Mouse (Mus musculus) liver, adult 2 months (tissue): ENCODE measurements at regions not wholly inside any gene's neighbourhood (a gene's known extent, or its start where the extent isn't known, plus 50 kb on each side); places are given as distances from the start of the nearest gene placed in this dataset.

Source experiments
- DNase-seq: peaks from one replicate; pipeline ENCODE4 v3.0.0-alpha.2; 2011; ENCODE audit warnings: low read depth, low spot score; ENCODE audit errors: extremely low read depth
- H3K27ac ChIP-seq: fragments of 200-500 bp; replicated peaks from 2 replicates; pipeline ENCODE4 v1.5.1; 2012; ENCODE audit warnings: low read depth, mild to moderate bottlenecking, control low read depth, inconsistent platforms, low read length; ENCODE audit not compliant: insufficient read depth
- H3K27me3 ChIP-seq: fragments of 200-500 bp; 2 replicates; pipeline ENCODE4 v1.6.1; 2012; ENCODE audit warnings: mild to moderate bottlenecking, moderate library complexity, low read length, inconsistent platforms; ENCODE audit not compliant: control insufficient read depth, insufficient read depth
- H3K36me3 ChIP-seq: fragments of 200-500 bp; 2 replicates; pipeline ENCODE4 v1.6.1; 2012; ENCODE audit warnings: low read length, inconsistent platforms; ENCODE audit not compliant: control insufficient read depth, insufficient read depth
- H3K4me1 ChIP-seq: fragments of 200-500 bp; 2 replicates; pipeline ENCODE4 v1.6.1; 2011; ENCODE audit warnings: low read length; ENCODE audit not compliant: control insufficient read depth, insufficient read depth
- H3K4me3 ChIP-seq: fragments of 200-500 bp; 2 replicates; pipeline ENCODE4 v1.5.1; 2011; ENCODE audit warnings: low read depth, mild to moderate bottlenecking, control low read depth, low read length, moderate library complexity; ENCODE audit not compliant: insufficient read depth
- H3K79me2 ChIP-seq: fragments of 200-500 bp; 2 replicates; pipeline ENCODE4 v1.6.1; 2012; ENCODE audit warnings: inconsistent platforms, mild to moderate bottlenecking, low read length, moderate library complexity; ENCODE audit not compliant: control insufficient read depth, insufficient read depth
- H3K9ac ChIP-seq: fragments of 200-500 bp; 2 replicates; pipeline ENCODE4 v1.6.1; 2012; ENCODE audit warnings: low read depth, mild to moderate bottlenecking, control low read depth, inconsistent platforms, low read length
- CTCF ChIP-seq: fragments of 200-500 bp; IDR thresholded peaks from 2 replicates; pipeline ENCODE4 v1.5.1; 2011; ENCODE audit warnings: low read depth, low read length, control low read depth
- POLR2A ChIP-seq: fragments of 200-500 bp; IDR thresholded peaks from 2 replicates; pipeline ENCODE4 v1.6.1; 2011; ENCODE audit warnings: low read length, control low read depth; ENCODE audit not compliant: insufficient read depth; ENCODE audit errors: extremely low read depth
- WGBS: fragments of 180-500 bp; shearing (Covaris S2); methylation state at CpG from one replicate; pipeline ENCODE4 v1.1.7; 2018; 5-methylcytosine and 5-hydroxymethylcytosine counted together

- TF ChIP-seq CTCF (no peak), POLR2A (no peak)
- no peak overlapping the region for H3K27ac ChIP-seq
- DNase-seq: no peak
- no peak overlapping the region for H3K4me3 ChIP-seq
- WGBS: 68% methylated on average over 4 of the region's 4 CpGs
- no peaks in the 10 kb centered on the region for H3K27me3 ChIP-seq
- H3K4me1 ChIP-seq: no peaks in the 10 kb centered on the region
- H3K79me2 ChIP-seq: no peaks in the 10 kb centered on the region
- no peaks in the 10 kb centered on the region for H3K36me3 ChIP-seq
- H3K9ac ChIP-seq: no peak overlapping the region
These were observed 256.3 kb upstream of the Sdr16c6 start for GRCm38 (mm10) chr4:4333472-4334123.

- 72% methylated on average over 1 of the region's 1 CpGs for WGBS
- DNase-seq: no peak
- Histone ChIP-seq H3K27me3 (no peaks in the 10 kb centered on the region), H3K27ac (no peak overlapping the region), H3K9ac (no peak overlapping the region), H3K79me2 (no peaks in the 10 kb centered on the region), H3K36me3 (no peaks in the 10 kb centered on the region), H3K4me3 (no peak overlapping the region), H3K4me1 (no peaks in the 10 kb centered on the region)
- TF ChIP-seq POLR2A: no peak
- no peak for TF ChIP-seq CTCF
These were observed 253.8 kb upstream of the Sdr16c6 start for GRCm38 (mm10) chr4:4331105-4331504.

GRCm38 (mm10) chr4:4315651-4316411 is 238.5 kb upstream of the Sdr16c6 start:
- DNase-seq: no peak
- TF ChIP-seq CTCF (no peak), POLR2A (no peak)
- no peaks in the 10 kb centered on the region for H3K36me3 ChIP-seq
- H3K27me3 ChIP-seq: no peaks in the 10 kb centered on the region
- no peaks in the 10 kb centered on the region for H3K4me1 ChIP-seq
- WGBS: 60% methylated on average over 3 of the region's 3 CpGs
- H3K79me2 ChIP-seq: no peaks in the 10 kb centered on the region
- H3K9ac ChIP-seq: no peak overlapping the region
- H3K27ac ChIP-seq: no peak overlapping the region
- no peak overlapping the region for H3K4me3 ChIP-seq

- H3K79me2 ChIP-seq: no peaks in the 10 kb centered on the region
- H3K9ac ChIP-seq: no peak overlapping the region
- H3K27ac ChIP-seq: no peak overlapping the region
- TF ChIP-seq CTCF: no peak
- TF ChIP-seq POLR2A: no peak
- DNase-seq: no peak
- no peaks in the 10 kb centered on the region for H3K27me3 ChIP-seq
- no peaks in the 10 kb centered on the region for H3K4me1 ChIP-seq
- no peaks in the 10 kb centered on the region for H3K36me3 ChIP-seq
- no peak overlapping the region for H3K4me3 ChIP-seq
These were observed 234.2 kb upstream of the Sdr16c6 start for GRCm38 (mm10) chr4:4311496-4311895.

GRCm38 (mm10) chr4:4306922-4307321 is 229.6 kb upstream of the Sdr16c6 start:
- H3K9ac ChIP-seq: no peak overlapping the region
- no peaks in the 10 kb centered on the region for H3K27me3 ChIP-seq
- no peak overlapping the region for H3K4me3 ChIP-seq
- H3K4me1 ChIP-seq: no peaks in the 10 kb centered on the region
- TF ChIP-seq CTCF (no peak), POLR2A (no peak)
- WGBS: 57% methylated on average over 3 of the region's 3 CpGs
- H3K79me2 ChIP-seq: no peaks in the 10 kb centered on the region
- no peak overlapping the region for H3K27ac ChIP-seq
- no peaks in the 10 kb centered on the region for H3K36me3 ChIP-seq
- no peak for DNase-seq

- Histone ChIP-seq H3K4me1 (no peaks in the 10 kb centered on the region), H3K79me2 (no peaks in the 10 kb centered on the region), H3K4me3 (no peak overlapping the region), H3K27me3 (no peaks in the 10 kb centered on the region), H3K36me3 (no peaks in the 10 kb centered on the region), H3K27ac (no peak overlapping the region), H3K9ac (no peak overlapping the region)
- no peak for DNase-seq
- TF ChIP-seq CTCF (no peak), POLR2A (no peak)
These were observed 228.5 kb upstream of the Sdr16c6 start for GRCm38 (mm10) chr4:4305740-4306249.
